Mouse (Mus musculus) kidney, adult 2 months (tissue): ENCODE results near the gene Scyl1. TPM values are rescaled to one million over a fixed set of nuclear protein-coding genes. Genes with fewer than 3 reads are reported as not detected.

Experiments
- DNase-seq: peaks from one replicate; pipeline ENCODE4 v3.0.0; 2021
- H3K27ac ChIP-seq: fragments of 200-500 bp; 2 replicates; pipeline ENCODE4 v1.5.1; 2012; ENCODE audit warnings: low read depth, low read length, control low read depth, inconsistent platforms; ENCODE audit not compliant: insufficient read depth
- H3K27me3 ChIP-seq: fragments of 200-500 bp; replicated peaks from 2 replicates; pipeline ENCODE4 v1.6.1; 2012; ENCODE audit warnings: mild to moderate bottlenecking, moderate library complexity, low read length, inconsistent platforms; ENCODE audit not compliant: control insufficient read depth, insufficient read depth
- H3K36me3 ChIP-seq: fragments of 200-500 bp; 2 replicates; pipeline ENCODE4 v1.6.1; 2012; ENCODE audit warnings: mild to moderate bottlenecking, moderate library complexity, low read length, inconsistent platforms; ENCODE audit not compliant: control insufficient read depth, insufficient read depth
- H3K4me1 ChIP-seq: fragments of 200-500 bp; 2 replicates; pipeline ENCODE4 v1.6.1; 2011; ENCODE audit warnings: low read length; ENCODE audit not compliant: control insufficient read depth, insufficient read depth
- H3K4me3 ChIP-seq: fragments of 200-500 bp; 2 replicates; pipeline ENCODE4 v1.5.1; 2011; ENCODE audit warnings: mild to moderate bottlenecking, low read depth, low read length, control low read depth; ENCODE audit not compliant: insufficient read depth
- CTCF ChIP-seq: fragments of 200-500 bp; conservative IDR thresholded peaks from 2 replicates; pipeline ENCODE4 v1.5.1; 2011; ENCODE audit warnings: low read depth, mild to moderate bottlenecking, control low read depth, low read length, moderate library complexity, mixed read lengths; ENCODE audit not compliant: insufficient read depth, insufficient read length
- POLR2A ChIP-seq: fragments of 200-500 bp; IDR thresholded peaks from one replicate; pipeline ENCODE4 v1.6.1; 2011; ENCODE audit warnings: low read depth, low read length, control low read depth
- WGBS: fragments of 180-500 bp; shearing (Covaris S2); methylation state at CpG from one replicate; pipeline ENCODE4 v1.1.7; 2018; 5-methylcytosine and 5-hydroxymethylcytosine counted together
- polyA plus RNA-seq: library from polyadenylated mRNA; depleted of rRNA; stranded (reverse); fragments of >200 nt; gene quantifications from 2 replicates; pipeline ENCODE4 v1.2.3, GENCODE M21; 2012; rRNA removed

Scyl1 gene
- polyA plus RNA-seq, 1 experiment, result 107 TPM

GRCm38 (mm10) chr19:5711218-5711617 is 60.0 kb downstream of the Scyl1 start:
- H3K36me3 ChIP-seq, result no peaks in the 10 kb centered on the region
- peak; percentile 87 for DNase-seq
- TF ChIP-seq CTCF, result peak; percentile 89
- TF ChIP-seq POLR2A, result no peak
- WGBS, result 24% methylated on average over 3 of the region's 3 CpGs
- no peak overlapping the region for H3K4me3 ChIP-seq
- no peak overlapping the region for H3K27ac ChIP-seq
- no peaks in the 10 kb centered on the region for H3K27me3 ChIP-seq
- H3K4me1 ChIP-seq, result peaks cover 3% of the 10 kb centered on the region; the same call in 1 of the 2 replicates

- WGBS, result 91% methylated on average over 8 of the region's 8 CpGs
- Histone ChIP-seq H3K4me1 (peaks cover 3% of the 10 kb centered on the region; the same call in 1 of the 2 replicates), H3K4me3 (no peak overlapping the region), H3K27me3 (no peaks in the 10 kb centered on the region), H3K36me3 (no peaks in the 10 kb centered on the region), H3K27ac (no peak overlapping the region)
- DNase-seq, result no peak
- TF ChIP-seq POLR2A (no peak), CTCF (no peak)
These were observed 60.6 kb downstream of the Scyl1 start for GRCm38 (mm10) chr19:5710581-5710980.

GRCm38 (mm10) chr19:5710068-5710467 is 61.2 kb downstream of the Scyl1 start:
- TF ChIP-seq CTCF (no peak), POLR2A (no peak)
- no peak for DNase-seq
- WGBS, result 91% methylated on average over 6 of the region's 6 CpGs

More at GRCm38 (mm10) chr19:5710068-5710467, 61.2 kb downstream of the Scyl1 start:
- no peak overlapping the region for H3K27ac ChIP-seq
- H3K27me3 ChIP-seq, result no peaks in the 10 kb centered on the region
- no peaks in the 10 kb centered on the region for H3K36me3 ChIP-seq
- H3K4me1 ChIP-seq, result peaks cover 3% of the 10 kb centered on the region; the same call in 1 of the 2 replicates
- no peak overlapping the region for H3K4me3 ChIP-seq

Other genes with a start within 250 kb of the Scyl1 start
- gene Ovol1, start 210.8 kb downstream of the Scyl1 start, polyA plus RNA-seq, result 9.0 and 10.4 TPM in 2 replicates
- 10.2 and 13.3 TPM in 2 replicates for gene Ap5b1, start 203.4 kb downstream of the Scyl1 start, polyA plus RNA-seq
- gene Rnaseh2c, start 169.5 kb downstream of the Scyl1 start, polyA plus RNA-seq, result 55.1 and 62.3 TPM in 2 replicates
- gene Kat5, start 161.2 kb downstream of the Scyl1 start, polyA plus RNA-seq, result 60.3 and 67.4 TPM in 2 replicates
- 58.2 and 59.9 TPM in 2 replicates for gene Rela, start 133.9 kb downstream of the Scyl1 start, polyA plus RNA-seq
- gene Sipa1, start 107.7 kb downstream of the Scyl1 start, polyA plus RNA-seq, result 35.4 and 36.9 TPM in 2 replicates
- gene Map3k11, start 82.7 kb downstream of the Scyl1 start, polyA plus RNA-seq, result 72.2 and 83.9 TPM in 2 replicates
- 88.8 and 108 TPM in 2 replicates for gene Pcnx3, start 82.5 kb downstream of the Scyl1 start, polyA plus RNA-seq
- 0.08 and 0.13 TPM in 2 replicates for gene Kcnk7, start 67.1 kb downstream of the Scyl1 start, polyA plus RNA-seq
- gene Ehbp1l1, start 45.1 kb downstream of the Scyl1 start, polyA plus RNA-seq, result 19.3 and 20.1 TPM in 2 replicates
- 93.8 and 122 TPM in 2 replicates for gene Fam89b, start 41.8 kb downstream of the Scyl1 start, polyA plus RNA-seq
- gene Ltbp3, start 30.5 kb downstream of the Scyl1 start, polyA plus RNA-seq, result 52.8 and 61.8 TPM in 2 replicates
- gene Frmd8, start 103.9 kb upstream of the Scyl1 start, polyA plus RNA-seq, result 18.5 and 23.1 TPM in 2 replicates
- 52.7 and 63.4 TPM in 2 replicates for gene Slc25a45, start 106.4 kb upstream of the Scyl1 start, polyA plus RNA-seq
- gene Tigd3, start 122.7 kb upstream of the Scyl1 start, polyA plus RNA-seq, result 0.52 and 0.73 TPM in 2 replicates
- gene Dpf2, start 141.6 kb upstream of the Scyl1 start, polyA plus RNA-seq, result 71.5 and 79.7 TPM in 2 replicates
- gene Cdc42ep2, start 153.4 kb upstream of the Scyl1 start, polyA plus RNA-seq, result 12.0 and 12.2 TPM in 2 replicates
- 24.9 and 26.2 TPM in 2 replicates for gene Pola2, start 192.8 kb upstream of the Scyl1 start, polyA plus RNA-seq
- gene Slc22a20, start 214.7 kb upstream of the Scyl1 start, polyA plus RNA-seq, result not detected in 2 replicates
- 36.0 and 38.0 TPM in 2 replicates for gene Capn1, start 244.5 kb upstream of the Scyl1 start, polyA plus RNA-seq